Mouse (Mus musculus) right cerebral cortex, postnatal 14 days (tissue): ENCODE data around the gene Cyp24a1.

Experiments used
- DNase-seq: peaks from one replicate; pipeline ENCODE4 v3.0.0; 2022

The Cyp24a1 gene

DNA sequence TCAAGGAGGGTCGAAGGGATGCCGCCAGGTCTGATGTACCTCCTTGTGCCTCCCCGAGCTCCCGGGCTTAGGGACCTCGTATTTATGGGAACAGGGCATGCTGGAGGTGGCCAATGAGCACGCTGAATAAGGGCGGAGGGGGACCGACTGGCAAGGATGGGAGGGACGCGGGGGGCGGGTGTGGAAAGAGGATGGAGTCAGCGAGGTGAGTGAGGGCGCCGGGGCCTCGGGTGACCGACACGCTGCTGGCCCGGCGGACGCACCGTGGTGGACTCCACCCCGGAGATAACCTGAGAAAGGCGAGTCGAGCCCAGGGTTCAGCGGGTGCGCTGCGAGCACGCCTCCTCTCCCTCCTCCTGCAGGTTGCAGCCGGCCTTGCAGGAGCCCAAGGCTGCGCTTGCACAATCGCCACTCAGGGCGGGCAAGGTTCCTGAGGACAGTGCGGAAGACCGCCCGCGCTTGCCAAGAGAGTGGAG, at the start of gene Cyp24a1:
Gene Cyp24a1, minus strand, starts transcription at position 55 of the 476 bp plus-strand sequence.
- DNase-seq = no peak

DNA sequence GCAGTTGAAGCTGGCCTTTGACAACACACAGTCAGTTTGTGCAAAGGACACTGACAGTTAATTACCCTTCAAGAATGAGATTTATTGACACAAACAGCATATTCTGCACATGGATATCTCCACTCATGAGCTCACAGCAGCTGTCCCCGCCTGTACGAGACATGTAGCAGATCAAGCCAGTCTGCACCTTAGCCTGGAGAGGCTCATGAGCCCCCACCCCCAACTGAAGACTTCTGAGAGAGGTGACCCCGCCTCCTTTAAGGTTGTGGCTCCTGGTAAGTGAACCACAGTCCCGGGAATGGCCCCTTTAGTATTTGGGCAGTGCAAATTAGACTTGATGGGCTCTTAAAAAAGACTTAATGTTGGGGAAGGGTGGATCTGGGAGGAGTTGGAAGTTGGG, 48.8 kb upstream of the Cyp24a1 start:
- DNase-seq = no peak

DNA sequence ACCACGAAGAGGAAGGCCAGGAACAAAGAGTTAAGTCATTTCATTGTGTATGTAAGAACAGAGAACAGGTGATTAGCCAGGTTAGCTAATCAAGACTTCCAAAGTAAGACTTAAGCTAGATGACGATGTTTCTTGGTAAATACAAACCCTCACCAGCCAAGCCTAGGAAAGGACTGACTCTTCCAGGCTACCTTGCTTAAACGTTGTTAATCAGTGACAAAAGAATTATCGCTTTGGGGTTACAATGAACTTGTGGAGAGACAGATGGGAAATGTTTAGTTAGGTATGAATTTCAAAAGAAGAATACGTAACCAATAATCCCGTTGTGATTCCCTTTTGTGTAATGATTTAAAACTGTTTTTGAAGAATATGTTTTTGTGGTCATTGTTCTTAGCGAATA, 48.0 kb upstream of the Cyp24a1 start:
- DNase-seq = no peak

DNA sequence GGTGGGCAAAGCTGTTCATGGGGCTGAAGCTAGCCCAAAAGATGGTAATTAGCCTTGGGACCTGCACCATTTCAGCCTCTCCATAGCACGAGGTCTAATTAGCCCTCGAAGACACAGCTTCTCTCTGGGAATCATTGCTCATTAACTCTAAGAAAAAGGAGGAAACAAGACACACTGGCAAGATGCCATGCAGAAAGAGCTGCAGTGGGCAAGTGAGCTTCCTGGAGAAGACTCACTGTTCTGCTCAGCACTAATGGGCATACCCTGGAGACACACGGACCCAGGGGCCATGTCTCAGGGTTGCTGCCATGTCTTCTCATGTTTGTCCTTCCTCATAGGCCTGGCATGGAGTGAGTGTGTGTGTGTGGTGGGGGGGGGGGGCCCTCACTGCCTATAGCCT, 47.2 kb upstream of the Cyp24a1 start:
- DNase-seq = no peak

DNA sequence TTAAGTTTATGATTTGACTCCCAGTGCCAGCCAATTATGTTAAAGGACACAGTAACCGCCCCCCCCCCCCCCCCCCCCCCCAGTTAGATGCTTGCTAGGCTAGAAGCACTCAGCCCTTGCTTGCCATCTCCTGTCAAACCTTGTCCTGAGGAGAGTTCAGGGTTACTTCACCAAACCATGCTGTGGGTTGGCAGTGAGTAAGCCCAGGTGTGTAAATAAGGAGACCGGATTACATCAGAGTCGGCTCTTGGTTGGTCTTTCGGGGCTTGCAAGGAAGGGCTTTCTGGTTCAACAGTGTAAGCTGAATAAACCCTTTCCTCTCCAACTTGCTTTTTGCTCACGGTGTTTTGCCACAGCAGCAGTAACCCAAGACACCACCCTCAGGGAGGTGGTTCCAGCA, 46.7 kb upstream of the Cyp24a1 start:
- DNase-seq = no peak

DNA sequence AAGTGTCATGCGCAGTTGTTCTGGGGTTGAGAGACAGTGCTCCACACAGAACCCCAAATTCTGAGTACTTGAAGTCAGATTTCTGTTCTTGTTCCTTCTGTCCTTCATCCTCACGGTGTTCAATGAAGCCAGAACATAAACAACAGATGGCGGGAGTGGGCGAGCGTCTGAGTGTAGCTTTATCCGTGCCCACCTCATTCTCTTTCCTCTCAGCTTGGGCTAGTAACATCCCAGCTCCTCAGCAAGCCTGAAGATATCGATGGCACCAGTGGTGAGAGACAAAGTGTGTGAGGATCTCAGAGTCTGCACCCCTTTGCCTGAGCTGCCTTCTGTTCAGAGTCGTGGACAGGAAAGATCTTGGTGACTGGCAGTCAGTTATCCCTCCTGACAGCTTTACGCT, 42.3 kb upstream of the Cyp24a1 start:
- DNase-seq = peak; percentile 42

DNA sequence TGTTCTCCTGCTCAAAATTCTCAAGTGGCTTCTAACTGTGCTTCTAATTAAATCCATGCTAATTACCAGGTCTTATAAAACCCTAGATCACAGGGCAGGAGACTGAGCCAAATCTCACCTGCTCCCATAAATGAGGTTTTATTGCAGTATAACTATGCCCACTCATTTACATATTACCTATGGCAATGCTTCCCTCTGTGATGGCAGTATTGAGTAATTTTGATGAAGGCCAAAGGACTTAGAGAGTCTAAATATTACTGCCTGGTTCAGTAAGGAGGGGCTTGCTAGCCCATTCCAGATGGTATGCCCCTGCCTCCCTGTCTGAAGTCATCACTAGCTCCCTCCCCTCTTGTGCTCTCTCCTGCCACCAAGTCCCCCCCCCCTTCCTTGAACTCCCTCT, 38.9 kb upstream of the Cyp24a1 start:
- no peak for DNase-seq

DNA sequence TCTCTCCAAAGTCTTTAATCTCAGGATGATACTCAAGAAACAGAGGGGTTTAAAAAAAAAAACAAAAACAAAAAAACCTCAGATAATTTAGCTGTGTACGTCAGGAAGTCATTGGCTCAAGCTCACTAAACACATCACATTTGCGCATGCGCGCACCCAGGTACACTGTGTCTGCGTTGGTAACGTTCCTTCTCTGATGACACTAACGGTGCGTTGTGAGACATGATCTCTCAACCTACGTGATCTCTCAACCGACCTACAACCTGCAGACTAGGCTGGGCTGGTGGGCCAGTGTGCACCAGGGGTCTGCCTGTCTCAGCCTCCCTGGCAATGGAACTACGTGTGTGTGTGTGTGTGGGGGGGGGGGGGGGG, 37.8 kb upstream of the Cyp24a1 start:
- DNase-seq = no peak

DNA sequence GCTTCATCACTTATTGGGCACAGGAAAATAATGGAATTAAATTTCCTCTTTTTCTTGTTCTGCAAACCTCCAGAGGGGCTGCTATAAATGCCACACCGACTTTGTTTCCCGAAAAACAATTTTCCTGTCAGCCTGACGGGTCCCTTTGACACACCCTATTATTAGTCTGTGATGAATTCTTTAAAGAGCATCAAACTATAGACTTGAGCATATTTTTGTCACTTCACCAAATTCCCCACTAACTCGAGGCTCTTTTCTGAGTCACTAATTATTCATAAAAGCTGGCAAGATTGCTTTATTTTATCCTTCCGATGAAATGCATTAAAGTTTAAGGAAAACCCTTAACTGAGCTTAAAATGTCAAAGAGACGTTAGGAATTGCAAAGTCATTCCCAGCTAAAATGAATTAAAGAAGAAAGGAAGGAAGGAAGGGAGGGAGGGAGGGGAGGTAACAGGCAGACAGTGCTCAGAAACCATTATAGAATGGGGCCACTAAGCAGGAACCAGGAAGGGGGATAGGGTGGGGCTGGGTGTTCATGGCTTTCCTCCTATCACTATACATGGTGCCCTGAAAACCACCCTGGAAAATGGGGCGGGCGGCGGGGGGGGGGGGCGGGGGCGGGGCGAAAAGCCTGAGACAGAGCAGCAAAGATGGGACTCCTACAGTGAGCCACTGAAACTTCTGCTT, 37.3 kb upstream of the Cyp24a1 start:
- DNase-seq = no peak

DNA sequence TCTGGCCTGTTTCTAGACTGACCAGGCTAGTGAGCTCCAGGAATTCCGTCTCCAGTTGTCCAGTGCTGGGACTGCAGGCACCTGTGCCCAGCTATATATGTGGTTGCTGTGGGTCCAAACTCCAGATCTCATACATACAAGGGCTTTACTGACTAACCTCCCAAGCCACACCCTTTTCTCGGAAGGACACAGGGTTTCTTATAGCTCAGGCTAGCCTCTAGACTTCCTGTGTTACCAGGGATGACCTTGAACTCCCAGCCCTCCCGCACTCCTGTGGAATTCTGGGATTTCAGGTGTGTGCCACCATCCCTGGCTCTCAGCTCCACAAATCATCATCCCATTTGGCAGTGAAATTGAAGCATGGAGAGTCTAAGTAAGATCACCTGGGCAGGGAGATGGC, 33.3 kb upstream of the Cyp24a1 start:
- no peak for DNase-seq

DNA sequence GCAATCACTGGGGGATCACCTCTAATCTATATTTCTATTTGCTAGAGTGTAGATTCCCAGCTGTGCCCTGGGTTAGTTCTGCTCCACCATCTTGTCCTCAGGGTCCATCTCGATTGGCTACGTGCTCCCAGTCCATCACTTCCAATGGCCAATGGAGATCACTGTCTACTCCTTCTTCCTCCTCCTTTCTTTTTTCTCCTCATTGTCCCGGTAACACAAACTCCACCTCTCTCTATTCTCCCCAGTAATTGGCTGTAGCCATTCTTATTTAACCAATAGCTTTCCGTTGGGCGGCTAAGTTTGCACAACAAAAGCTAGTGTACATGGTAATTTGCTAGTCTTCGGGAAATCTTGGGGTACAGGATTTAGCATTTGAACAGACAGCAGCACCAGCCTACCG, 32.8 kb upstream of the Cyp24a1 start:
- no peak for DNase-seq

DNA sequence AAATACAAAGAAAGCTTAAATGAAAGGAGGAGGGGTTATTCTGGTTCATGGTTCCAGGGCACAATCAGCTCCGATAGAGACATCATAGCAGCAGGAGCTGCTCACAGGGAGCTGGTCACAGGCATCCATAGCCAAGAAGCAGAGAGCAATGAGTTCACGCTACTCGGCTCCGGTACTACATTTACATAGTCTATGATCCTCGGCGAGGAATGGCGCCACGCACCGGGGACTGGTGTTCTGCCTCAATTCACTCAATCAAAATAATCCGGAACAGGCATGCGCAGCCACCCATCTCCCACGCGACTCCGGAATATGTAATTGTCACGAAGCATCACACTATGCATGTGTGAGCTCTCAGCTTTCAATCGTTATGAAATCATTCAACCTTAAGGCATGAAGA, 31.1 kb upstream of the Cyp24a1 start:
- DNase-seq = no peak

DNA sequence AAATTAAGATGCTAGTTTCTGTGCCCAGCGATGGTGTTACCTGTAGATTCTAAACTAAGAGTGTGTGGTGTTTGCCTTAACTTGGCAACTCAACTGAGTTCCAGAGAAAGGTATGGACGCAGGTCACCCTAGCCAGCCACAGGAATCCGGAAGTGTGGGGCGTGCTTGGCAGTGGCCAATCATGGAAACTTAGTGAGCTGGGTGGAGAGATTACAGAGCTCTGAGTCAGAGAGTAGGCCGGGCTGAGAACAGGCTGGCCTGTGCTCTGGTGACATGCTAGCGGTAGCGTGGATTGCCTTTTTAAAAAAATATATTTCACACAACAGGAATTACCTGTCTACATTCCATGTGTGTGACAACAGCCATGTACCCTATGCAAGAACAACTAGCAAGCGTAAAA, 29.6 kb upstream of the Cyp24a1 start:
- DNase-seq = no peak

DNA sequence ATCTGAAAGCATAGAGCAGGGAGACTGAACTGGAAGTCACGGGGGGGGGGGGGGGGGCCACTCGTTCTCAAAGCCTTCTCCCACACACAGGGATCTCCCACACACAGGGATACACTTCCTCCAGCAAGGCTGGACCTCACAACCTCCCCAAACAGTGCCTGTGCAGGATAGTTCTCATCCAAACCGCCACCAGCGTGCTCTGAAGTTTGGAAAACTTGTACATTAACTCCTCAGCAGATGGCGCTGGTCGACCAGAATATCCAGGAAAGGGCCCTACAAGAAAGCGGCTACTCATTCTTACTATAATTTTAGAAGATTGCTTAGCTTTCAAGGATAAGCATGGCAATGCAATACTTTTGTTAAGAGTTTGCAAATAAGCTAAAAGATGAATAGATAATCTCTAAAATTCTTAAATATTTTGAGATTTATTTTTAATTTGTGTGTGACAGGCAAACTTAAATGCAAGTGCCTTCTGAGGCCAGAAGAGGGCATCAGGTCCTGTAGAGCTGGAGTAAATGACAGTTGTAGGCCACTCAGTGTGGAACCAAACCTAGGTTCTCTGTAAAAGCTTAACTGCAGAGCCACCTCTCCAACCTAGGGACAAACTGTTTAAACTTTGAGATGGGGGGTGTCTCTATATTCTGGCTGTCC, 23.5 kb upstream of the Cyp24a1 start:
- peak; percentile 69 for DNase-seq

DNA sequence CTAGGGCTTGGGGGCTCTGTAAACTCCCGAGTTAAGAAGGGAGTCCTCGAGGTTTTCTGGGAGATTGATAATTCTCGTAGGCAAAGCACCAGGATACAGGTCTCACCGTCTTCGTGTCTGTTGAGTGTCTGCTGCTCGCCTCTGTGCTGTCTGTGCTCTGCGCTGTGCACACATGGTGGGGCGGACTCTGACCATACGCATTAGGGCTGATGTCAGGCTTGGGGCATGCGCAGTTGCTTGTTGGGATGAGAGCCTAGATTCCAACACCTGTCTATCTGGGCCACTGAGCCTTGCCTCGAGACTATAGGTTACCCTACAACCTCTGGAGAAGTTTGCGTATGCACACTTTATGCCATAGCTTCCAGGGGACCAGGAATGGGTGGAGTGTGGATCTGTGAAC, 16.8 kb upstream of the Cyp24a1 start:
- DNase-seq = no peak

DNA sequence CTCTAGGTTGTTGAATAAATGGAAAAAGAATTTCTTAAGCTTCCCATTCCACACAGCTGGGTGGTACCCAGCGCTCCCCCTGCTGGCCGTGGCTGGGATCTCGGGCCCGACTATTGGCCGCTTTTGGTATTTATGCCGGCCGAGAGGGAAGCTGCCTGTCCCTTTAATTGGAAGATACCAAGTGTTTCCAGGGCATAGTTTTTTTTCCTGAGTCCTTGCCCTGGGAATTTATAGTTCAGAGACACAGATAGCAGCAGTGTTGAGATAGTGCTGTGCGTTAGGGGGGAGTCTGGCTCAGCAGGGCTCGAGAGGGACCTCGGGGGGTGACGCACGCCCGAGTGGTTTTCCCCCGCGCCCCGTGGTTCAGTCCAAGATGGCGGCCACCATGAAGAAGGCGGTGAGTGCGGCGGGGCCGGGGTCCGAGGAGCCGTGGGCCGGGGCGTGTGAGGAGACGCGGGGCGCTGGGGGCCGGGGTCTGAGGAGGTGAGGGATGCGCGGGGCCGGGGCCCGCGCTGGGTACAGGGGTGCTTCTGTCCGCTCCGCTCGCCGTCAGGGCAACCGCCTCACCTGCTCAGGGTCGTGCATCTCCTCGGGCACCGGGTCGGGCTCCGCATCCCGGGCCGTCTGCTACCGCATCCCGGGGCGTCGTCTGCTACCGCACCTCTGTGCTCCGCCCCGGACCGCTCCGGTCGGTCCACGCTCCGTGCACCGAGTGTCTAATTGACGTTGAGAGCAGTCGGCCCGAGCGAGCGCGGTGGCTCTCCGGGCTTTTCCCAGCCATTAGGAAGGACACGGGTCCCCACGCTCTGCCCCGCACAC, 14.3 kb upstream of the Cyp24a1 start:
- peak; percentile 93 for DNase-seq

DNA sequence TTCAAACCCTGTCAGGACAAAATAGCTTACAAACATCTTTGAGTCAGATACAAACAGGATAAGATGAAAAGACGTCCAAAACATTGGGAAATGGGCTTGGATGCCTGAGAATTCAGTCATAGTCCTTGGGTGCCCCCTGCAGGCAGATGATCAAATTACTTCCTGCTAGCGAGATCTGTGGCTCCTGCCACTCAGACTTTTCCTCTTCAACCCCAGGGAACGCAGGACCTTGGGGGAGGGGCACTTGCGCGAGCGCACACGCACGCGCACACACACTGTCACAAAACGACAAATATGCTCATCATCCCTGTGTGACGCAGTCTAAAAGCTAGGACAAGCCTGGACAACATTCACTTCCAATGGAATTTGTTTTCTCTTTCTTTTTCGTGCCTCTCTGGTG, 11.9 kb upstream of the Cyp24a1 start:
- peak; percentile 94 for DNase-seq

DNA sequence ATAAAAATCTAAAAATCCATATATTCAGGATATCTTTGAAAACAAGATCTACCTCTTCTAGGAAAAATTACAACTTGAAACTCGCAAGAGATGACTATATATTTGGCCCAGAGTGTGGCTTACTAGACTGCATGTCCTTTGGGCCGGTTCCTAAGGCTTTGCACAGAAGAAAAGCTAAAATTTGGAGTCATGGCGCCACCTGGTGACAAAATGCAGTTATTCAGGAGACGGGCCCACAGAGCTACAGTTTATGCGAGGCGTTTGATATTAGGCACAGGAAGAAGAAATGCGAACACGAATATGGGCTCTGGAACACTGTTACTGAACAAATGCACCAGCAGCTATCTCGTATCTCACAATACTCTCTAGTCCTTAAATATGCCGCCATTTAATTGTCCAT, 10.8 kb upstream of the Cyp24a1 start:
- DNase-seq = peak; percentile 77

DNA sequence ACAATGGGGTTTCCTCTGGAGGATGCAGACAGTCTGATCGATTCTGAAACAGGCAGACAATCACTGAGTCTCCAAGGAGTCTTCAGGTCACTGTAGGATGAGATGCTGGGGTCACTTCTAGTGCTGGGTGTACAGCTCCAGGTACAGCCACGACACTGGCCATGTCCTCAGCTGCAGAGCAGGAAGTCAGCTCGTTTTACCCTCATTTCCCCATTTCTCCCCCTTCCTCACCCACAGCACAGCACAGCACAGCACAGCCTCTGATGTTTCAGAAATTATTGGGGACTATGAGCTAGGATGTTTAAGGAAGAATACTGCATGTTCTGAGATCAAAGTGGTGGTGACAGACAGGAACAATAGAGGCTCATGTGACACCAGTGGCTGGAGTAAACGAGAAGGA, 7.0 kb upstream of the Cyp24a1 start:
- DNase-seq = no peak

DNA sequence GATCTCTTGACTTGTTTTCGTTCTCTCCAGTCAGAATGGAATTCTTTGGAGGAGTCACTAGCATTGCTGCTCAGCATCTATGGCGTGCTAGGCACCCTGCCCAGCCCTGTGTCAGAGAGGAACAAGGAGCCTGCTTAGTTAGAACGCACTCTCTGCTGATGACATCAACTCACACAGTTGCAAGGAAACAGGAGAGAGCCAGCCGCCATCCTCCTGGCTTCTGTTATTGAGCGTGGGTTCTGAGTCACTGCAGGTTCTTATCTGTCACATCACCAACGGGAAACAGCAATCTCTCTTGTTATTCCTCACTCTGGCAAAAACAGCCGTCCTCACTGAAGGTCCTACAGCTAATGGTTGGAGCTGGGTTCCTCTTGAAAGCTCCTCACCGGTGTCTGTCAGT, 6.4 kb upstream of the Cyp24a1 start:
- DNase-seq = no peak

DNA sequence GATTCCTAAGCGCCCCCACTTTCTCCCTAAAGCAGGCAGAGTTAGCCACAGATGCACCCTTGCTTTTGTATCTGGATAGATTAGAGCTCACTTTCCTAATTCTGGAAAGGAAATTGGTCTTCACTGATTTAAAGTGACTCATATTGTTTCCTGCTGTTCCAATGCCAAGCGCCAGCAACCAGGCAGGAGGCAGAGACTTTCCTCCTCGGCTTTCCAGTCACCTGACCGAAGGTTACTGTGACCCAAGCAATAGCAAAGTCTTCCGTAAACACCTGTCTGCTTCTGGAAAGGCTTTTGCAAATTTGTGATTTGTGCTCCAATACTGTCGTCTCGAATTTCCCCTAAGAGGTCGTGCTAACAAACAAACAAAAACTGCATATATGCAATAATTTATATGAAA, 1.1 kb upstream of the Cyp24a1 start:
- DNase-seq = no peak

DNA sequence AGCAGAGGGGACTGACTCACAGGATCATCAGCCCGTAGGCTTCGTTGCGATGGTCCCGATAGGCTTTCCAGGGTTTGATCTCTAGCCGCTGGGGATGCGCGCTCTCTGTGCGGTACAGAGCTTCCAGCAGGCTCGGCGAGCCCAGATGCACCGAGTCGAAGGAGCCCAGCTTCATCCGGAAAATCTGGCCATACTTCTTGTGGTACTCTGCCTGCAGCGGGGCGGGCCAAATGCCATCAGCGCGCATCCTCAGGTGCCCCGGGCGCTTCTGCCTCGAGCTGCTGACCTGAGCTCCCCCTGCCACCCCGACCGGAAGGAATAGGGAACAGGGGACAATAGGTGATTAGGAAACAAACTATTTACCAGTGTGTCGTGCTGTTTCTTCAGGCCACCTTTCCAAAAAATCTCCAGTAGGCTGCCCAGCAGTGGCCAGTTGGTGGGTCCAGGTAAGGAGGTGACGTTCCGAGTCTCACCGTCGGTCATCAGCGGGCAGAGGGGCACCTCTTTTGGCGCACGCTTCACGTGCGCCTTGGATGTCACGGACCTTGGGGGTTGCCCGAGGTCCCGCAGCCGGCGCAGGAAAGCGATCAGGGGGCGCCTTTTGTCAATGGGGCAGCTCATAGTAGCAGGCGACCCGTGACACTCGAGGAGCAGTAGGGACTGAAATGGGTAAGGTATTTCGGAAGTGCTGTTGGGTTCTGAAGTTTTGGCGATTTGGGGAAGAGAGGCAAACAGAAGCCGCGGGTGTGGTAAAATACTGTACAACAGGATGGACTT, 603 bp downstream of the Cyp24a1 start, which contains the start of gene Pfdn4:
Gene Pfdn4, plus strand, starts transcription at position 275 of the 777 bp plus-strand sequence.
- no peak for DNase-seq
